In the genomic region with DNA sequence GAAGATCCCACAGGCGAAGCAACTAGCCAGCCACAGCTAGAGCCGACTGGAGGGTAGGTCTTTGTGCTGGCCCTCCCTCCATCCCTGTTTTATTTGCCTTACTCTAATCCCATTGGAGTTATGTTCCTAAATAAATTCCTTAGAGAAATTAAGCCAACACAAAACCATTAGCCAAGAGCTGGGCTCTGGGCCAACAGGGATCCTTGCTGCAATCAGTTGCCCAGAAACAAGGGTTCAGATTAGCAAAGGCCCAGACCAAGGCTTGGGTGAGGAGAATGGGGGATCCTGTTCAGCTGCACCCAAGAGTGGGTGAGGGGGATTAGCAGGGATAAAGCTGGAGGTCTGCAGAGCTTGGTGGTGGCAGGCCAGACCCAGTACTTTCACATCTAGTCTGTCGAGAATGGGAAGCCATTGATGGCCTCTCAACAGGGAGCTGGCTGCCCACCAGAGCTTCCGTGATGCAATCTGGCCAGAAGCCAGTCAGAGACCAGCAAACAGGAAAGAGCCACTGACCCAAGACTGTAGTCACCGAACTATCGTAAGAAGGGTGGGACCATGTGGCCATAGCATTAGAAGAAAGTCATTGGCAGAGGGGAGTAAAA, we compare ENCODE assay signal across 9 mouse cellular contexts. TPM values are rescaled to one million over a fixed set of nuclear protein-coding genes. Genes with fewer than 3 reads are reported as not detected.
DNase-seq lines count a peak whose midpoint lies in the region; ATAC-seq lines count a peak whose summit lies in the region.
"Had no signal": no experiment of that assay in that cellular context is flagged by ENCODE, and none has a peak within 500 bp of the region (broad histone marks: within the 10 kb centered on the region; RNA-seq: fewer than 3 reads in every experiment).

No protein-coding gene starts in this region.

- no peaks in the 10 kb centered on the region for H3K36me3 ChIP-seq in stomach, embryonic 14.5 days (ENCODE audit: control insufficient read depth, insufficient read depth, low read length)

- H3K4me3 ChIP-seq in stomach, embryonic 14.5 days (ENCODE audit: low read depth, low read length) = no peak overlapping the region

- H3K27me3 ChIP-seq in stomach, embryonic 14.5 days (ENCODE audit: control insufficient read depth, insufficient read depth, low read length) = no peaks in the 10 kb centered on the region

- DNase-seq in spleen, postnatal 36 days (ENCODE audit: low spot score in 2 of 2) = peak; percentile 7 to 23
- DNase-seq in spleen, adult 18-20 months = no peak
- peak; percentile 50 for DNase-seq in cerebellum, adult 9-11 months
- DNase-seq in heart, adult 8-10 months (ENCODE audit: low spot score) = peak; percentile 75
- DNase-seq in kidney, postnatal 4 days = peak; percentile 63 to 76
- peak; percentile 88 for DNase-seq in lung, postnatal 10 days
- DNase-seq in thymus, postnatal 0 days (ENCODE audit: low spot score) = no peak

- H3K27ac ChIP-seq in stomach, embryonic 14.5 days (ENCODE audit: low read length) = no peak overlapping the region

- ATAC-seq in stomach, embryonic 14.5 days (ENCODE audit: insufficient number of reproducible peaks, insufficient read depth, low FRiP score, low read depth) = 0 out of 2 replicates have a peak, but pooled peaks have one; percentile 24

- peaks cover 16% of the 10 kb centered on the region; the same call in 1 of the 2 replicates for H3K4me1 ChIP-seq in stomach, embryonic 14.5 days (ENCODE audit: control insufficient read depth, insufficient read depth, low read length)

- 42% methylated on average over 6 of the region's 6 CpGs for WGBS in stomach, embryonic 14.5 days

- H3K9me3 ChIP-seq in stomach, embryonic 14.5 days (ENCODE audit: control insufficient read depth, low read depth, low read length) = no peaks in the 10 kb centered on the region

- no peak overlapping the region for H3K4me2 ChIP-seq in stomach, embryonic 14.5 days (replicated peaks; ENCODE audit: low read depth, low read length)

- no peak overlapping the region for H3K9ac ChIP-seq in stomach, embryonic 14.5 days (replicated peaks; ENCODE audit: low read depth, low read length)

RNA-seq across cellular contexts. Expression of a gene that starts 6.1 kb away (rescaled TPM):
- under 1 TPM; 0.33 to 0.79 (median 0.47) TPM for total RNA-seq in heart, adult 8-10 months (2022)
- polyA plus RNA-seq in stomach, embryonic 14.5 days (2014; fragmentation: Nextera tagmentation; extraction: Ambion mirVana) = 0.25 TPM in 1 of 2 replicates, not detected in the other
- 0.10 and 0.13 TPM in 2 replicates for polyA plus RNA-seq in thymus, postnatal 0 days (2015; fragmentation: Nextera tagmentation; extraction: Ambion mirVana)
- polyA plus RNA-seq: neural tube, embryonic 11.5 days had no signal

RNA-seq across cellular contexts. Expression of a gene that starts 6.9 kb away (rescaled TPM):
- total RNA-seq in heart, adult 8-10 months (2022) = not detected
- polyA plus RNA-seq in stomach, embryonic 14.5 days (2014; fragmentation: Nextera tagmentation; extraction: Ambion mirVana) = not detected in 2 replicates
- polyA plus RNA-seq in thymus, postnatal 0 days (2015; fragmentation: Nextera tagmentation; extraction: Ambion mirVana) = 0.29 TPM in 1 of 2 replicates, not detected in the other
- polyA plus RNA-seq: neural tube, embryonic 11.5 days had no signal

Comparison
In these comparisons a context has a peak if more than half of its experiments do, and no peak if none do; other contexts are left out.
1. DNase-seq: peak in spleen, postnatal 36 days (2 of 2), cerebellum, adult 9-11 months (single experiment), heart, adult 8-10 months (single experiment), kidney, postnatal 4 days (2 of 2) and lung, postnatal 10 days (single experiment); none in spleen, adult 18-20 months (0 of 2) and thymus, postnatal 0 days (single experiment).